Mouse (Mus musculus): ENCODE data around the gene Strn3.
"Not testable (repeated sequence)": the region's sequence is repeated elsewhere in the genome, so short reads cannot be mapped to it uniquely, and the experiment has no call there.

The Strn3 gene

GRCm38 (mm10) chr12:51612361-51612760 is 79.3 kb downstream of the Strn3 start:
- DNase-seq (ENCODE audit: low read depth), result no peak

GRCm38 (mm10) chr12:51606138-51606537 is 85.6 kb downstream of the Strn3 start:
- DNase-seq (ENCODE audit: low read depth), result no peak

GRCm38 (mm10) chr12:51603306-51603705 is 88.4 kb downstream of the Strn3 start:
- DNase-seq (ENCODE audit: low read depth), result no peak

- peak; percentile 25 for DNase-seq (ENCODE audit: low read depth)
Observed at GRCm38 (mm10) chr12:51594030-51594470, 97.6 kb downstream of the Strn3 start.

- peak; percentile 37 for DNase-seq (ENCODE audit: low read depth)
Observed at GRCm38 (mm10) chr12:51593229-51594029, 98.3 kb downstream of the Strn3 start, which contains the start of gene Coch. Gene Coch, plus strand, starts transcription at chr12:51593341.

- peak; percentile 25 for DNase-seq (ENCODE audit: low read depth)
Observed at GRCm38 (mm10) chr12:51592888-51593228, 98.8 kb downstream of the Strn3 start.

- no peak for DNase-seq (ENCODE audit: low read depth)
Observed at GRCm38 (mm10) chr12:51591921-51592320, 99.8 kb downstream of the Strn3 start.

- no peak for DNase-seq (ENCODE audit: low read depth)
Observed at GRCm38 (mm10) chr12:51589263-51589662, 102.4 kb downstream of the Strn3 start.

GRCm38 (mm10) chr12:51577816-51578215 is 113.9 kb downstream of the Strn3 start:
- not testable (repeated sequence) for DNase-seq (ENCODE audit: low read depth)

- DNase-seq (ENCODE audit: low read depth), result no peak
Observed at GRCm38 (mm10) chr12:51572651-51573050, 119.0 kb downstream of the Strn3 start.

GRCm38 (mm10) chr12:51569944-51570343 is 121.8 kb downstream of the Strn3 start:
- DNase-seq (ENCODE audit: low read depth), result no peak

GRCm38 (mm10) chr12:51569472-51569871 is 122.2 kb downstream of the Strn3 start:
- no peak for DNase-seq (ENCODE audit: low read depth)

- DNase-seq (ENCODE audit: low read depth), result peak; percentile 56
Observed at GRCm38 (mm10) chr12:51567225-51567624, 124.5 kb downstream of the Strn3 start.

- no peak for DNase-seq (ENCODE audit: low read depth)
Observed at GRCm38 (mm10) chr12:51561416-51561815, 130.3 kb downstream of the Strn3 start.
